Mouse (Mus musculus): Measurements from ENCODE around the gene Epb41l4b. TPM values are rescaled to one million over a fixed set of nuclear protein-coding genes. Genes with fewer than 3 reads are reported as not detected.

Epb41l4b gene
- polyA plus RNA-seq, 1 experiment from 2014 or later: 3.8 TPM

DNA sequence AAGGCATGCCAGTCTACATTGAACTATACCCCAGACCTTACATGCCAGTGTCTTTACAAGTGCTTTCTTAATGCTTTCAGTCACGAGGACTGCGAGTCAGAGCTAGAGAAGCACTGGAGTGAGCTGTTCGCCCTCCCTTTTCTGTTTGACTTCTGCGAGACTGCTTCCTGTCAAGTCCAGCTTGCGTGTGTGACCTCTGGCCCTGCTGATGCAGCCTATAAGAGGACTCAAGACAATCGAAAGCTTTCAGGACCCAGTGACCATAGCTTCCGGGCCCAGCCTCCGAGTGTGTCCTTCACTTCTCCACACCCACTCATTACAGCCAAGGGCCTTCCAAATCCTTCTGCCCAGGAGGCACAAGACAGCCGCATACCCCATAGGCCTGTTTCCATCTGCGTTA lies 32.1 kb upstream of the Epb41l4b start:
- Histone ChIP-seq H3K4me2 (ENCODE audit: low read length) (no peak overlapping the region), H3K4me3 (replicated peaks; ENCODE audit: low read depth, low read length) (no peak overlapping the region), H3K27me3 (ENCODE audit: control insufficient read depth, insufficient read depth, low read length) (no peaks in the 10 kb centered on the region), H3K9ac (replicated peaks; ENCODE audit: low read length) (no peak overlapping the region), H3K36me3 (ENCODE audit: control insufficient read depth, insufficient read depth, low read length) (no peaks in the 10 kb centered on the region), H3K9me3 (ENCODE audit: control insufficient read depth, low read length) (no peaks in the 10 kb centered on the region), H3K27ac (replicated peaks; ENCODE audit: low read depth, low read length) (no peak overlapping the region), H3K4me1 (ENCODE audit: control insufficient read depth, insufficient read depth, low read length) (0 out of 2 replicates have a peak, but pooled peaks cover 4% of the 10 kb centered on the region)
- WGBS: 81% methylated on average over 10 of the region's 10 CpGs
- ATAC-seq (ENCODE audit: low FRiP score, low TSS enrichment) (no peak), DNase-seq (no peak)

GRCm38 (mm10) chr4:57172861-57173260 lies 29.6 kb upstream of the Epb41l4b start:
- Histone ChIP-seq H3K4me3 (replicated peaks; ENCODE audit: low read depth, low read length) (no peak overlapping the region), H3K27me3 (ENCODE audit: control insufficient read depth, insufficient read depth, low read length) (no peaks in the 10 kb centered on the region), H3K9me3 (ENCODE audit: control insufficient read depth, low read length) (no peaks in the 10 kb centered on the region), H3K27ac (replicated peaks; ENCODE audit: low read depth, low read length) (no peak overlapping the region), H3K9ac (replicated peaks; ENCODE audit: low read length) (no peak overlapping the region), H3K4me1 (ENCODE audit: control insufficient read depth, insufficient read depth, low read length) (0 out of 2 replicates have a peak, but pooled peaks cover 4% of the 10 kb centered on the region), H3K4me2 (ENCODE audit: low read length) (no peak overlapping the region), H3K36me3 (ENCODE audit: control insufficient read depth, insufficient read depth, low read length) (no peaks in the 10 kb centered on the region)
- WGBS: 64% methylated on average over 8 of the region's 8 CpGs
- DNase-seq (no peak), ATAC-seq (ENCODE audit: low FRiP score, low TSS enrichment) (no peak)

DNA sequence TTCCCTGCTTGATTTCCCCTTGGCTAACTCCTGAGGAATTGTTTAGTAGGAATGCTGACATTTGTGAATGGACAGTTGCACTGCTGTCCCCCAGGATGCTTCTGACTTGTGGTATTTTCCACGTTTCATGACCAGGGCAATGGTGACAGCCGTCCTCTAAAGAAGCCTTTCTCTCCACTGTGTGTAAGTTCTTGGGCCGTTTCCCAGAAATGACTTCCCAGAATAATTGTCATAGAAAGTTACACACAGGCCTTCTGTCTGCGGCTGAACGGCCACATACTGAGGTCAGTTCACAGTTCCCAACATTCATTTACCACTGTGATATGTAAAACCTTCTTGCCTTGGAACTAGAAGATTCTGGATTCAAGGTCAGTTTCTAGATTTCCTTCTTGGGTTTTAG lies 28.6 kb upstream of the Epb41l4b start:
- H3K4me2 ChIP-seq (ENCODE audit: low read length): no peak overlapping the region
- WGBS: 74% methylated on average over 5 of the region's 5 CpGs
- no peak for DNase-seq
- H3K4me3 ChIP-seq (replicated peaks; ENCODE audit: low read depth, low read length): no peak overlapping the region
- no peak for ATAC-seq (ENCODE audit: low FRiP score, low TSS enrichment)
- H3K9me3 ChIP-seq (ENCODE audit: control insufficient read depth, low read length): no peaks in the 10 kb centered on the region
- no peak overlapping the region for H3K27ac ChIP-seq (replicated peaks; ENCODE audit: low read depth, low read length)
- H3K9ac ChIP-seq (replicated peaks; ENCODE audit: low read length): no peak overlapping the region
- no peaks in the 10 kb centered on the region for H3K36me3 ChIP-seq (ENCODE audit: control insufficient read depth, insufficient read depth, low read length)
- H3K27me3 ChIP-seq (ENCODE audit: control insufficient read depth, insufficient read depth, low read length): no peaks in the 10 kb centered on the region
- H3K4me1 ChIP-seq (ENCODE audit: control insufficient read depth, insufficient read depth, low read length): 0 out of 2 replicates have a peak, but pooled peaks cover 4% of the 10 kb centered on the region

- Histone ChIP-seq H3K27ac (replicated peaks; ENCODE audit: low read depth, low read length) (no peak overlapping the region), H3K4me3 (replicated peaks; ENCODE audit: low read depth, low read length) (no peak overlapping the region), H3K27me3 (ENCODE audit: control insufficient read depth, insufficient read depth, low read length) (no peaks in the 10 kb centered on the region), H3K36me3 (ENCODE audit: control insufficient read depth, insufficient read depth, low read length) (no peaks in the 10 kb centered on the region), H3K4me1 (ENCODE audit: control insufficient read depth, insufficient read depth, low read length) (no peaks in the 10 kb centered on the region), H3K4me2 (ENCODE audit: low read length) (no peak overlapping the region), H3K9ac (replicated peaks; ENCODE audit: low read length) (no peak overlapping the region), H3K9me3 (ENCODE audit: control insufficient read depth, low read length) (no peaks in the 10 kb centered on the region)
- ATAC-seq (ENCODE audit: low FRiP score, low TSS enrichment) (no peak), DNase-seq (no peak)
- WGBS: 80% methylated on average over 3 of the region's 3 CpGs
Observed at GRCm38 (mm10) chr4:57168680-57169079, 25.4 kb upstream of the Epb41l4b start.

DNA sequence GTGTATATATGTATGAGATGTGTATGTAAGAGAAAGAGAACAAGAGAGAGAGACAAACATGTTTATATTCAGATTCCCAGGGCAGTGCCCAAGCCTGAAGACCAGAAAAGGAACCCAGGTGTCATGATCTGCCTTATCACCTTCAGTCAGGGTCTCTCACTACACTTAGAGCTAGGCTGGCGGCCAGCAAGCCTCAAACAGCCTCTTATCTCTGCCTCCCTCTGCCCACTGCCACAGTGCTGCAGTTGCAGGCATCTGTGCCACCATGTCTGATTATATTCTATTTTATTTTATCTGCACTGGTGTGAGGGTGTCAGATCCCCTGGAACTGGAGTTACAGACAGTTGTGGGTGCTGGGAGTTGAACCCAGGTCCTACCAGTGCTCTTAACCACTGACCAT lies 25.0 kb upstream of the Epb41l4b start:
- H3K36me3 ChIP-seq (ENCODE audit: control insufficient read depth, insufficient read depth, low read length): no peaks in the 10 kb centered on the region
- H3K9me3 ChIP-seq (ENCODE audit: control insufficient read depth, low read length): no peaks in the 10 kb centered on the region
- WGBS: 83% methylated on average over 1 of the region's 1 CpGs
- H3K4me3 ChIP-seq (replicated peaks; ENCODE audit: low read depth, low read length): no peak overlapping the region
- no peaks in the 10 kb centered on the region for H3K27me3 ChIP-seq (ENCODE audit: control insufficient read depth, insufficient read depth, low read length)
- no peaks in the 10 kb centered on the region; the same call in 1 of the 2 replicates for H3K4me1 ChIP-seq (ENCODE audit: control insufficient read depth, insufficient read depth, low read length)
- H3K9ac ChIP-seq (replicated peaks; ENCODE audit: low read length): no peak overlapping the region
- ATAC-seq (ENCODE audit: low FRiP score, low TSS enrichment) (no peak), DNase-seq (no peak)
- H3K27ac ChIP-seq (replicated peaks; ENCODE audit: low read depth, low read length): no peak overlapping the region
- H3K4me2 ChIP-seq (ENCODE audit: low read length): no peak overlapping the region

DNA sequence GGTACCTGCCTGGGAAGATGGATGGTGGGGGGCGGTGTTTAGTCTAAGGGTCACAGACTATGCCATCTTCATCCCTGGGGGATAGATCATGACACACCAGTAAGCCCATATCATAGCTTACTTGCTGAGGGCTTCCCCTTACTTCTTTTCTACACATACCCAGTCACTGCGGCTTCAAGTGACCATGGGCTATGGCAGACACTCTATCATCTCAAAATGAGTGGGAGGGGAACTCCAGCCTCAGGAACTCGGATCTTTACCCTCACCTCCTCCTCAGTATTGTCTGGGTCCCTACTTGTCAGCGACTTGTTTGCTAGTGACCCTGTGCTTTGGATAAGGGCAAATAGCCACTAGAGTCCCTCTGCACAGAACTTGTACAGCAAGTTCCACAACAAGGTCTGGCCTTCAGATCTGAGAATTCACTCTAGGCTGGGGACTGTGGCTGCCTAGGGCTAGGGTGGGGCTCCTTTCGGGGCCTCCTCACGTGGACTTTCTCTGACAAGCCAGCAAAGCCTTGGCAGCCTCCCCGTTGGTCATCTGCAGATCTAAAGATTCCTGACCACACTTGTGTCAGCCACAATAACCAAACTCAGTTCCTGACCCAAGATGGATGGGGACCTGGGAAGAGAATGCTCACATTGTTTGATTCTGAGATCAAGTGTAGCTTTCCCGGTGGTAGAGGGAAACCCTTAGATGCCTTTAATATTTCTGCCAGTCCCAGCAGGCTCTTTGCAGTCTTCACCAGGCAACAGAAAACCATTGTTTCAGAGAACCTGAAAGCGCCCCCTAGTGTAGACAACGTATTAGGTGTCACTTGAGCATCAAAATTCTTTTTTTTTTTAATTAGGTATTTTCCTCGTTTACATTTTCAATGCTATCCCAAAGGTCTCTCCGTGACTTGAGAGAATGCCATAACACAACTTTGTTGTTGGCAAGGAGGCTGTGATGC lies 24.0 kb upstream of the Epb41l4b start:
- ATAC-seq (ENCODE audit: low FRiP score, low TSS enrichment): no peak
- no peak overlapping the region for H3K9ac ChIP-seq (replicated peaks; ENCODE audit: low read length)
- no peaks in the 10 kb centered on the region for H3K9me3 ChIP-seq (ENCODE audit: control insufficient read depth, low read length)
- no peak overlapping the region for H3K4me2 ChIP-seq (ENCODE audit: low read length)
- H3K36me3 ChIP-seq (ENCODE audit: control insufficient read depth, insufficient read depth, low read length): no peaks in the 10 kb centered on the region
- no peak overlapping the region for H3K27ac ChIP-seq (replicated peaks; ENCODE audit: low read depth, low read length)
- peaks cover 3% of the 10 kb centered on the region; the same call in 1 of the 2 replicates for H3K4me1 ChIP-seq (ENCODE audit: control insufficient read depth, insufficient read depth, low read length)
- H3K27me3 ChIP-seq (ENCODE audit: control insufficient read depth, insufficient read depth, low read length): no peaks in the 10 kb centered on the region
- DNase-seq: peak; percentile 55
- no peak overlapping the region for H3K4me3 ChIP-seq (replicated peaks; ENCODE audit: low read depth, low read length)
- WGBS: 65% methylated on average over 12 of the region's 12 CpGs

DNA sequence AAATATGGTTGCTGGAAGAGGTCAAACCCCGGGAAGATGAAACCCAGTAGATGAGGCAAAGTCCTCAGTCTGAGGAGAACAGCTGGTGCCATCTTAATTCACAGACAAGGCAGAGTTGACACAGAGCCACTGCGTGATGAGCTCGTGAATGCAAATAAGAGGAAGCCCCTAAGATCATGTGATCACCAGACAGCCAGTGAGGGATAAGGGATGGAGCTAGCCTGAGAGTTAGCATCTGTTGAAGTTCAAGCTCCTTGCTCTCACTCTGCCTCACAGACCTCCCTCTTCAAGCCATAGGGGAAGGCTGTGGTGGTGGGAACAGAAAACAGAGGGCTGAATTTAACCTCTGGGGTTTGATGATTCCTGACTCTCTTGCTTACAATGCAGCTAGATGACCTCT lies 22.4 kb upstream of the Epb41l4b start:
- H3K36me3 ChIP-seq (ENCODE audit: control insufficient read depth, insufficient read depth, low read length): no peaks in the 10 kb centered on the region
- no peak overlapping the region for H3K9ac ChIP-seq (replicated peaks; ENCODE audit: low read length)
- H3K4me1 ChIP-seq (ENCODE audit: control insufficient read depth, insufficient read depth, low read length): peaks cover 3% of the 10 kb centered on the region; the same call in 1 of the 2 replicates
- ATAC-seq (ENCODE audit: low FRiP score, low TSS enrichment) (no peak), DNase-seq (no peak)
- no peaks in the 10 kb centered on the region for H3K27me3 ChIP-seq (ENCODE audit: control insufficient read depth, insufficient read depth, low read length)
- H3K27ac ChIP-seq (replicated peaks; ENCODE audit: low read depth, low read length): no peak overlapping the region
- H3K9me3 ChIP-seq (ENCODE audit: control insufficient read depth, low read length): no peaks in the 10 kb centered on the region
- H3K4me2 ChIP-seq (ENCODE audit: low read length): no peak overlapping the region
- 48% methylated on average over 3 of the region's 3 CpGs for WGBS
- H3K4me3 ChIP-seq (replicated peaks; ENCODE audit: low read depth, low read length): no peak overlapping the region

- Histone ChIP-seq H3K9ac (replicated peaks; ENCODE audit: low read length) (no peak overlapping the region), H3K27me3 (ENCODE audit: control insufficient read depth, insufficient read depth, low read length) (no peaks in the 10 kb centered on the region), H3K36me3 (ENCODE audit: control insufficient read depth, insufficient read depth, low read length) (no peaks in the 10 kb centered on the region), H3K4me1 (ENCODE audit: control insufficient read depth, insufficient read depth, low read length) (peaks cover 3% of the 10 kb centered on the region; the same call in 1 of the 2 replicates), H3K4me2 (ENCODE audit: low read length) (no peak overlapping the region), H3K4me3 (replicated peaks; ENCODE audit: low read depth, low read length) (no peak overlapping the region), H3K9me3 (ENCODE audit: control insufficient read depth, low read length) (no peaks in the 10 kb centered on the region), H3K27ac (replicated peaks; ENCODE audit: low read depth, low read length) (no peak overlapping the region)
- WGBS: 85% methylated on average over 9 of the region's 9 CpGs
- no peak for ATAC-seq (ENCODE audit: low FRiP score, low TSS enrichment)
- no peak for DNase-seq
Observed at GRCm38 (mm10) chr4:57164578-57165210, 21.5 kb upstream of the Epb41l4b start.
